Mouse (Mus musculus): ENCODE results near the gene Larp7.

DNA sequence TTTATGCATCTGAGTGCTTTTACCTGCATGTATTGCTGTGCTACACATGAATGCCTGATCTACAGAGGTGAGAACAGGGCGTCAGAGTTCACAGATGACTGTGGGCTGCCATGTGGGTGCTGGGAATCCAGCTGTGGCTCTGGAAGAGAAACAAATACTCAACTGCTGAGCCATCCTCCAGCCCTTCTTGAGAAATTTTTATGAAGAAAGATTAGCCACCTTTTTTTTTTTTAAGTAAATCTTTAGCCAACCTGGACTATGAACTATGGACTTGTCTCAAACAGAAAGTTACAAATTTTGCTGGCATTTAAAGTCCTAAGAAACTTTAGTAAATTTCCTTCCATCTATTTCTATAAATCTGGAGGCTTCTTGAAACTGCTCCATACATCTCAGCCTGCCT is 44.0 kb upstream of the Larp7 start:
- no peak for TF ChIP-seq CTCF (conservative IDR thresholded peaks at IDR 0.05; ENCODE audit: low read length)
- no peak for TF ChIP-seq NANOG (IDR thresholded peaks at IDR 0.05; ENCODE audit: borderline replicate concordance, low read length)

Data from E14TG2a.4 (cell line).